Mouse (Mus musculus): ENCODE data around the gene Ucp2. TPM values are rescaled to one million over a fixed set of nuclear protein-coding genes. Genes with fewer than 3 reads are reported as not detected.

Gene Ucp2
- total RNA-seq, 1 experiment, result 46.9 TPM

DNA sequence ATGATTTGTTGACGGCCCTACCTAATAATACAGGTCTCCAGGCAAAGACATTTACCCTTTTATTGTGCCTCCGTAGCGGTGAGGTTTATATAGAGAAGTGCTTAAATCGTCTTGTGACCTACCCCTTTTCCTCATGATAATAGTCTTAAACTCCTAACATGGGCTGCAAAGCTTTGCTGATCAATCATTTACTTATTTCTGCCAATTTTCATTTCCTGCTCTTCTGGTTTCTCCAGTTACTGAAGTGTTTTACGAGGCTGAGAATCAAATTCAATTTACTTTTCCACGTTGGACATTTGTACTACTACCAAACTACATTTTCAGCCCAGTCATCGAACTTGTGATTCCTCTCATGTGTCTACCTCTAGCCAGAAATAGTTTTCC is 44.4 kb downstream of the Ucp2 start:
- Histone ChIP-seq H3K36me3 (ENCODE audit: control insufficient read depth, insufficient read depth, low read length, poor library complexity, severe bottlenecking) (peaks cover 6% of the 10 kb centered on the region; the same call in 1 of the 2 replicates), H3K4me3 (ENCODE audit: insufficient read depth in 1 of 2, low read depth in 1 of 2, low read length in 2 of 2, poor library complexity in 1 of 2, severe bottlenecking in 1 of 2) (peak overlapping the region; percentile 58 to 95), H3K9ac (ENCODE audit: insufficient read depth, low read depth, low read length, poor library complexity, severe bottlenecking) (peak overlapping the region; percentile 44; the same call in 1 of the 2 replicates), H3K9me3 (ENCODE audit: control insufficient read depth, insufficient read depth, low read depth, low read length) (no peaks in the 10 kb centered on the region), H3K4me1 (ENCODE audit: control insufficient read depth in 2 of 2, insufficient read depth in 2 of 2, low read length in 2 of 2, poor library complexity in 1 of 2) (peaks cover 0 to 2% of the 10 kb centered on the region in 2 experiments; a peak in 1 of 4 replicates), H3K27ac (ENCODE audit: insufficient read depth, low read depth, low read length, poor library complexity, severe bottlenecking) (no peak overlapping the region)
- no peak for DNase-seq (ENCODE audit: low read depth, low spot score)
- TF ChIP-seq MAFK (IDR thresholded peaks at IDR 0.05; ENCODE audit: insufficient read depth, low read depth, low read length), result no peak
- in situ Hi-C loops (cut with MboI; ENCODE audit: low sequenced_read_pairs in 2 of 2, unreplicated experiment in 2 of 2), result no loop called here

GRCm38 (mm10) chr7:100539516-100539915 is 46.4 kb downstream of the Ucp2 start:
- Histone ChIP-seq H3K4me1 (ENCODE audit: control insufficient read depth in 2 of 2, insufficient read depth in 2 of 2, low read length in 2 of 2, poor library complexity in 1 of 2) (peaks cover 0 to 2% of the 10 kb centered on the region in 2 experiments; a peak in 1 of 4 replicates), H3K9ac (ENCODE audit: insufficient read depth, low read depth, low read length, poor library complexity, severe bottlenecking) (no peak overlapping the region), H3K9me3 (ENCODE audit: control insufficient read depth, insufficient read depth, low read depth, low read length) (no peaks in the 10 kb centered on the region), H3K4me3 (ENCODE audit: insufficient read depth in 1 of 2, low read depth in 1 of 2, low read length in 2 of 2, poor library complexity in 1 of 2, severe bottlenecking in 1 of 2) (no peak overlapping the region), H3K36me3 (ENCODE audit: control insufficient read depth, insufficient read depth, low read length, poor library complexity, severe bottlenecking) (peaks cover 6% of the 10 kb centered on the region; the same call in 1 of the 2 replicates), H3K27ac (ENCODE audit: insufficient read depth, low read depth, low read length, poor library complexity, severe bottlenecking) (no peak overlapping the region)
- in situ Hi-C loops (cut with MboI; ENCODE audit: low sequenced_read_pairs in 2 of 2, unreplicated experiment in 2 of 2), result no loop called here
- DNase-seq (ENCODE audit: low read depth, low spot score), result no peak
- TF ChIP-seq HCFC1 (IDR thresholded peaks at IDR 0.05; ENCODE audit: borderline replicate concordance, insufficient read depth, low read length) (no peak), ZC3H11A (IDR thresholded peaks at IDR 0.05; ENCODE audit: borderline replicate concordance, low read depth, low read length) (no peak), MAFK (IDR thresholded peaks at IDR 0.05; ENCODE audit: insufficient read depth, low read depth, low read length) (no peak), CHD2 (IDR thresholded peaks at IDR 0.05; ENCODE audit: low read depth, low read length) (no peak), ZNF384 (IDR thresholded peaks at IDR 0.05; ENCODE audit: low read depth, low read length) (no peak)

GRCm38 (mm10) chr7:100544437-100544836 is 51.3 kb downstream of the Ucp2 start:
- Histone ChIP-seq H3K4me1 (ENCODE audit: control insufficient read depth in 2 of 2, insufficient read depth in 2 of 2, low read length in 2 of 2, poor library complexity in 1 of 2) (no peaks in the 10 kb centered on the region), H3K27ac (ENCODE audit: insufficient read depth, low read depth, low read length, poor library complexity, severe bottlenecking) (no peak overlapping the region), H3K36me3 (ENCODE audit: control insufficient read depth, insufficient read depth, low read length, poor library complexity, severe bottlenecking) (peaks cover 2% of the 10 kb centered on the region; the same call in 1 of the 2 replicates), H3K9ac (ENCODE audit: insufficient read depth, low read depth, low read length, poor library complexity, severe bottlenecking) (no peak overlapping the region), H3K9me3 (ENCODE audit: control insufficient read depth, insufficient read depth, low read depth, low read length) (no peaks in the 10 kb centered on the region), H3K4me3 (ENCODE audit: insufficient read depth in 1 of 2, low read depth in 1 of 2, low read length in 2 of 2, poor library complexity in 1 of 2, severe bottlenecking in 1 of 2) (no peak overlapping the region)
- DNase-seq (ENCODE audit: low read depth, low spot score), result no peak
- TF ChIP-seq ZC3H11A (IDR thresholded peaks at IDR 0.05; ENCODE audit: borderline replicate concordance, low read depth, low read length), result no peak
- no peak for TF ChIP-seq MAFK (IDR thresholded peaks at IDR 0.05; ENCODE audit: insufficient read depth, low read depth, low read length)
- no peak for TF ChIP-seq CHD2 (IDR thresholded peaks at IDR 0.05; ENCODE audit: low read depth, low read length)
- TF ChIP-seq ZNF384 (IDR thresholded peaks at IDR 0.05; ENCODE audit: low read depth, low read length), result no peak
- no peak for TF ChIP-seq HCFC1 (IDR thresholded peaks at IDR 0.05; ENCODE audit: borderline replicate concordance, insufficient read depth, low read length)
- in situ Hi-C loops (cut with MboI; ENCODE audit: low sequenced_read_pairs in 2 of 2, unreplicated experiment in 2 of 2), result no loop called here

DNA sequence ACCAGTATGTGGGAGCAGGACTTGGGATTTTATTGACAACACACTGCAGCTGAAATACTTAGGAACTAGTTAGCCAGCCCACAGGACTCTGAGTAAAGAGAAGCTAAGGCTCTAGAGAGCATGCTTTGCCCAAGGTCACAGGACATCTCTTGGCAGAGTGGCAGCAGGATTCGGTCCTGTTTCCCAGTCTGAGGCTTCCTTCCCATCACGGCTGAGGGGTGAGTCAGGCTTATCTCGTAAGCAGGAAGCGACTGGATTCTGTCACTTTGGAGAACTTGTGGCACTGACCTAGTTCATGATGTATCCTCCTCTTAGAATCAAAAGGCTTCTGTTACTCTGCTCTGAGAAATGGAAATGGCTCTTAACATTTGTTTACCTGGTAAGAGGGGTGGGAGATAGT is 54.5 kb downstream of the Ucp2 start:
- H3K27ac ChIP-seq (ENCODE audit: insufficient read depth, low read depth, low read length, poor library complexity, severe bottlenecking), result no peak overlapping the region
- no peak overlapping the region for H3K4me3 ChIP-seq (ENCODE audit: insufficient read depth in 1 of 2, low read depth in 1 of 2, low read length in 2 of 2, poor library complexity in 1 of 2, severe bottlenecking in 1 of 2)
- H3K9me3 ChIP-seq (ENCODE audit: control insufficient read depth, insufficient read depth, low read depth, low read length), result no peaks in the 10 kb centered on the region
- no peaks in the 10 kb centered on the region for H3K36me3 ChIP-seq (ENCODE audit: control insufficient read depth, insufficient read depth, low read length, poor library complexity, severe bottlenecking)
- DNase-seq (ENCODE audit: low read depth, low spot score), result no peak
- H3K9ac ChIP-seq (ENCODE audit: insufficient read depth, low read depth, low read length, poor library complexity, severe bottlenecking), result no peak overlapping the region
- in situ Hi-C loops (cut with MboI; ENCODE audit: low sequenced_read_pairs in 2 of 2, unreplicated experiment in 2 of 2), result no loop called here
- no peaks in the 10 kb centered on the region for H3K4me1 ChIP-seq (ENCODE audit: control insufficient read depth in 2 of 2, insufficient read depth in 2 of 2, low read length in 2 of 2, poor library complexity in 1 of 2)
- TF ChIP-seq HCFC1 (IDR thresholded peaks at IDR 0.05; ENCODE audit: borderline replicate concordance, insufficient read depth, low read length), result no peak
- no peak for TF ChIP-seq MAFK (IDR thresholded peaks at IDR 0.05; ENCODE audit: insufficient read depth, low read depth, low read length)
- no peak for TF ChIP-seq CHD2 (IDR thresholded peaks at IDR 0.05; ENCODE audit: low read depth, low read length)
- TF ChIP-seq ZC3H11A (IDR thresholded peaks at IDR 0.05; ENCODE audit: borderline replicate concordance, low read depth, low read length), result no peak
- TF ChIP-seq ZNF384 (IDR thresholded peaks at IDR 0.05; ENCODE audit: low read depth, low read length), result no peak

GRCm38 (mm10) chr7:100549796-100550195 is 56.7 kb downstream of the Ucp2 start:
- Histone ChIP-seq H3K9me3 (ENCODE audit: control insufficient read depth, insufficient read depth, low read depth, low read length) (no peaks in the 10 kb centered on the region), H3K9ac (ENCODE audit: insufficient read depth, low read depth, low read length, poor library complexity, severe bottlenecking) (no peak overlapping the region)
- TF ChIP-seq HCFC1 (IDR thresholded peaks at IDR 0.05; ENCODE audit: borderline replicate concordance, insufficient read depth, low read length), result no peak
- TF ChIP-seq ZNF384 (IDR thresholded peaks at IDR 0.05; ENCODE audit: low read depth, low read length), result no peak
- TF ChIP-seq CHD2 (IDR thresholded peaks at IDR 0.05; ENCODE audit: low read depth, low read length), result no peak
- TF ChIP-seq MAFK (IDR thresholded peaks at IDR 0.05; ENCODE audit: insufficient read depth, low read depth, low read length), result no peak
- no peak for TF ChIP-seq ZC3H11A (IDR thresholded peaks at IDR 0.05; ENCODE audit: borderline replicate concordance, low read depth, low read length)

More at GRCm38 (mm10) chr7:100549796-100550195, 56.7 kb downstream of the Ucp2 start:
- in situ Hi-C loops (cut with MboI; ENCODE audit: low sequenced_read_pairs in 2 of 2, unreplicated experiment in 2 of 2), result no loop called here
- Histone ChIP-seq H3K4me1 (ENCODE audit: control insufficient read depth in 2 of 2, insufficient read depth in 2 of 2, low read length in 2 of 2, poor library complexity in 1 of 2) (peaks cover 0 to 6% of the 10 kb centered on the region in 2 experiments; a peak in 1 of 4 replicates), H3K36me3 (ENCODE audit: control insufficient read depth, insufficient read depth, low read length, poor library complexity, severe bottlenecking) (no peaks in the 10 kb centered on the region), H3K4me3 (ENCODE audit: insufficient read depth in 1 of 2, low read depth in 1 of 2, low read length in 2 of 2, poor library complexity in 1 of 2, severe bottlenecking in 1 of 2) (no peak overlapping the region), H3K27ac (ENCODE audit: insufficient read depth, low read depth, low read length, poor library complexity, severe bottlenecking) (no peak overlapping the region)
- DNase-seq (ENCODE audit: low read depth, low spot score), result no peak

All from ES-E14 (cell line).